Mouse (Mus musculus) midbrain, embryonic 15.5 days (tissue): Measurements from ENCODE around the gene Gm20517. TPM values are rescaled to one million over a fixed set of nuclear protein-coding genes. Genes with fewer than 3 reads are reported as not detected.

Source experiments
- ATAC-seq: fragments of 200-750 bp; cut with Nextera tagmentation; replicated peaks from 2 replicates; pipeline ENCODE4 v1.8.0; 2017; ENCODE audit warnings: moderate TSS enrichment
- H3K27ac ChIP-seq: fragments of 300-500 bp; sonication (generic); 2 replicates; pipeline ENCODE4 v1.5.1; 2015; ENCODE audit warnings: mild to moderate bottlenecking, inconsistent platforms
- H3K27me3 ChIP-seq: fragments of 300-500 bp; sonication (generic); replicated peaks from 2 replicates; pipeline ENCODE4 v1.6.1; 2015; ENCODE audit warnings: inconsistent platforms
- H3K36me3 ChIP-seq: fragments of 300-500 bp; sonication (generic); replicated peaks from 2 replicates; pipeline ENCODE4 v1.6.1; 2015; ENCODE audit warnings: inconsistent platforms
- H3K4me1 ChIP-seq: fragments of 300-500 bp; sonication (generic); 2 replicates; pipeline ENCODE4 v1.6.1; 2015; ENCODE audit warnings: inconsistent platforms
- H3K4me2 ChIP-seq: fragments of 300-500 bp; sonication (generic); 2 replicates; pipeline ENCODE4 v1.6.1; 2015; ENCODE audit warnings: inconsistent platforms, mild to moderate bottlenecking, moderate library complexity
- H3K4me3 ChIP-seq: fragments of 300-500 bp; sonication (generic); 2 replicates; pipeline ENCODE4 v1.5.1; 2015; ENCODE audit warnings: mild to moderate bottlenecking, inconsistent platforms
- H3K9ac ChIP-seq: fragments of 300-500 bp; sonication (generic); 2 replicates; pipeline ENCODE4 v1.6.1; 2015; ENCODE audit warnings: mild to moderate bottlenecking, inconsistent platforms
- H3K9me3 ChIP-seq: fragments of 300-500 bp; sonication (generic); 2 replicates; pipeline ENCODE4 v1.6.1; 2016; ENCODE audit warnings: inconsistent platforms
- WGBS: fragments of 180-500 bp; shearing (Covaris S2); methylation state at CpG from one replicate; pipeline ENCODE4 v1.1.7; 2015; ENCODE audit warnings: mixed read lengths; 5-methylcytosine and 5-hydroxymethylcytosine counted together
- polyA plus RNA-seq: library from polyadenylated mRNA; unstranded; fragments of >200 nt; fragmentation: Nextera tagmentation; extraction: Ambion mirVana; gene quantifications from 2 replicates; pipeline ENCODE4 v1.2.1, GENCODE M21; 2015

Gm20517 gene
- polyA plus RNA-seq, 1 experiment from 2014 or later: 2.9 TPM

- WGBS: 20% methylated on average over 14 of the region's 14 CpGs
- Histone ChIP-seq H3K27me3 (no peaks in the 10 kb centered on the region), H3K9me3 (no peaks in the 10 kb centered on the region), H3K4me2 (peak overlapping the region; percentile 63), H3K4me1 (peaks cover 21% of the 10 kb centered on the region), H3K9ac (0 out of 2 replicates have a peak overlapping the region, but pooled peaks have one; percentile 31), H3K4me3 (peak overlapping the region; percentile 33), H3K27ac (no peak overlapping the region), H3K36me3 (peaks cover 7% of the 10 kb centered on the region; the same call in 1 of the 2 replicates)
- peak; percentile 43 for ATAC-seq
Measured at GRCm38 (mm10) chr17:47671988-47672310, 60.6 kb downstream of the Gm20517 start.

GRCm38 (mm10) chr17:47672311-47673111, 61.1 kb downstream of the Gm20517 start:
- peak overlapping the region; percentile 63 for H3K4me2 ChIP-seq

GRCm38 (mm10) chr17:47676581-47676980, 65.2 kb downstream of the Gm20517 start:
- ATAC-seq: 0 out of 2 replicates have a peak, but pooled peaks have one; percentile 41
- H3K4me3 ChIP-seq: no peak overlapping the region
- no peaks in the 10 kb centered on the region for H3K9me3 ChIP-seq
- H3K9ac ChIP-seq: no peak overlapping the region
- H3K4me2 ChIP-seq: no peak overlapping the region
- peaks cover 15% of the 10 kb centered on the region for H3K4me1 ChIP-seq
- H3K36me3 ChIP-seq: peaks cover 27% of the 10 kb centered on the region
- H3K27me3 ChIP-seq: no peaks in the 10 kb centered on the region
- H3K27ac ChIP-seq: peak overlapping the region; percentile 48; the same call in 1 of the 2 replicates
- WGBS: 18% methylated on average over 9 of the region's 9 CpGs

More at GRCm38 (mm10) chr17:47672311-47673111, 61.1 kb downstream of the Gm20517 start:
- peaks cover 7% of the 10 kb centered on the region; the same call in 1 of the 2 replicates for H3K36me3 ChIP-seq
- no peaks in the 10 kb centered on the region for H3K9me3 ChIP-seq
- WGBS: 5% methylated on average over 68 of the region's 68 CpGs
- peak; percentile 51 for ATAC-seq
- H3K27ac ChIP-seq: no peak overlapping the region
- H3K9ac ChIP-seq: peak overlapping the region; percentile 31; the same call in 1 of the 2 replicates
- H3K27me3 ChIP-seq: no peaks in the 10 kb centered on the region
- peak overlapping the region; percentile 33 for H3K4me3 ChIP-seq
- peaks cover 21% of the 10 kb centered on the region for H3K4me1 ChIP-seq

- H3K4me1 ChIP-seq: peaks cover 3% of the 10 kb centered on the region; the same call in 1 of the 2 replicates
- no peak overlapping the region for H3K4me3 ChIP-seq
- peaks cover 40% of the 10 kb centered on the region for H3K36me3 ChIP-seq
- H3K27me3 ChIP-seq: no peaks in the 10 kb centered on the region
- H3K27ac ChIP-seq: no peak overlapping the region
- 94% methylated on average over 5 of the region's 5 CpGs for WGBS
- H3K9ac ChIP-seq: no peak overlapping the region
- ATAC-seq: no peak
- H3K4me2 ChIP-seq: no peak overlapping the region
- H3K9me3 ChIP-seq: no peaks in the 10 kb centered on the region
Measured at GRCm38 (mm10) chr17:47678238-47678637, 66.8 kb downstream of the Gm20517 start.

GRCm38 (mm10) chr17:47678702-47679101, 67.3 kb downstream of the Gm20517 start:
- peaks cover 3% of the 10 kb centered on the region; the same call in 1 of the 2 replicates for H3K4me1 ChIP-seq
- H3K9me3 ChIP-seq: no peaks in the 10 kb centered on the region
- no peak overlapping the region for H3K27ac ChIP-seq
- no peak overlapping the region for H3K9ac ChIP-seq
- no peaks in the 10 kb centered on the region for H3K27me3 ChIP-seq
- no peak overlapping the region for H3K4me3 ChIP-seq
- H3K4me2 ChIP-seq: no peak overlapping the region
- no peak for ATAC-seq
- H3K36me3 ChIP-seq: peaks cover 42% of the 10 kb centered on the region
- 89% methylated on average over 5 of the region's 5 CpGs for whole genome bisulfite sequencing

GRCm38 (mm10) chr17:47682836-47683235, 71.4 kb downstream of the Gm20517 start:
- H3K9me3 ChIP-seq: no peaks in the 10 kb centered on the region

GRCm38 (mm10) chr17:47687409-47688343, 76.3 kb downstream of the Gm20517 start:
- Histone ChIP-seq H3K4me1 (peaks cover 25% of the 10 kb centered on the region), H3K9ac (peak overlapping the region; percentile 84)
- peak; percentile 91 for ATAC-seq

More at GRCm38 (mm10) chr17:47682836-47683235, 71.4 kb downstream of the Gm20517 start:
- H3K27ac ChIP-seq: no peak overlapping the region
- H3K4me1 ChIP-seq: peaks cover 14% of the 10 kb centered on the region
- no peak overlapping the region for H3K4me3 ChIP-seq
- H3K36me3 ChIP-seq: peaks cover 36% of the 10 kb centered on the region
- H3K9ac ChIP-seq: no peak overlapping the region
- H3K27me3 ChIP-seq: no peaks in the 10 kb centered on the region
- H3K4me2 ChIP-seq: no peak overlapping the region
- 90% methylated on average over 4 of the region's 4 CpGs for WGBS
- no peak for ATAC-seq

GRCm38 (mm10) chr17:47688344-47688607, 76.9 kb downstream of the Gm20517 start, which contains the start of gene Tomm6:
Gene Tomm6 (minus strand): TSS chr17:47688386.
- WGBS: under 1% methylated on average over 9 of the region's 9 CpGs
- Histone ChIP-seq H3K9ac (peak within 1 kb of the TSS; percentile 84), H3K36me3 (peaks cover 2% of the 10 kb centered on the region), H3K4me2 (peak within 1 kb of the TSS; percentile 93), H3K9me3 (no peaks in the 10 kb centered on the region), H3K27ac (peak within 1 kb of the TSS; percentile 82), H3K4me1 (peaks cover 25% of the 10 kb centered on the region), H3K4me3 (peak within 1 kb of the TSS; percentile 77), H3K27me3 (no peaks in the 10 kb centered on the region)
- no peak for ATAC-seq

More at GRCm38 (mm10) chr17:47687409-47688343, 76.3 kb downstream of the Gm20517 start:
- peak overlapping the region; percentile 77 for H3K4me3 ChIP-seq
- H3K9me3 ChIP-seq: no peaks in the 10 kb centered on the region
- peaks cover 8% of the 10 kb centered on the region for H3K36me3 ChIP-seq
- H3K4me2 ChIP-seq: peak overlapping the region; percentile 93
- no peaks in the 10 kb centered on the region for H3K27me3 ChIP-seq
- peak overlapping the region; percentile 82 for H3K27ac ChIP-seq
- WGBS: under 1% methylated on average over 70 of the region's 70 CpGs

- Histone ChIP-seq H3K4me2 (peak within 1 kb of the TSS; percentile 93), H3K27ac (peak within 1 kb of the TSS; percentile 82), H3K9ac (peak within 1 kb of the TSS; percentile 84), H3K36me3 (no peaks in the 10 kb centered on the region; the same call in none of the 2 replicates), H3K27me3 (no peaks in the 10 kb centered on the region), H3K4me3 (peak within 1 kb of the TSS; percentile 77), H3K4me1 (peaks cover 27% of the 10 kb centered on the region), H3K9me3 (no peaks in the 10 kb centered on the region)
- under 1% methylated on average over 57 of the region's 58 CpGs for WGBS
- ATAC-seq: peak; percentile 74
Measured at GRCm38 (mm10) chr17:47688608-47689575, 77.5 kb downstream of the Gm20517 start, which contains the start of gene Frs3. Gene Frs3 (plus strand): TSS chr17:47689030.

GRCm38 (mm10) chr17:47689894-47690293, 78.5 kb downstream of the Gm20517 start:
- WGBS: 79% methylated on average over 8 of the region's 8 CpGs
- no peak overlapping the region for H3K27ac ChIP-seq
- no peak for ATAC-seq
- peak overlapping the region; percentile 77 for H3K4me3 ChIP-seq
- H3K36me3 ChIP-seq: no peaks in the 10 kb centered on the region; the same call in 1 of the 2 replicates
- no peaks in the 10 kb centered on the region for H3K27me3 ChIP-seq
- no peaks in the 10 kb centered on the region for H3K9me3 ChIP-seq
- H3K4me1 ChIP-seq: peaks cover 33% of the 10 kb centered on the region
- H3K9ac ChIP-seq: peak overlapping the region; percentile 84; the same call in 1 of the 2 replicates
- peak overlapping the region; percentile 93 for H3K4me2 ChIP-seq

GRCm38 (mm10) chr17:47691650-47692049, 80.3 kb downstream of the Gm20517 start:
- Histone ChIP-seq H3K4me2 (no peak overlapping the region), H3K36me3 (no peaks in the 10 kb centered on the region), H3K4me3 (no peak overlapping the region), H3K27ac (no peak overlapping the region), H3K4me1 (peaks cover 35% of the 10 kb centered on the region), H3K9ac (no peak overlapping the region), H3K9me3 (no peaks in the 10 kb centered on the region), H3K27me3 (no peaks in the 10 kb centered on the region)
- no peak for ATAC-seq
- 88% methylated on average over 3 of the region's 3 CpGs for WGBS
